Mouse (Mus musculus) erythroblast, embryonic 14.5 days (primary cell): ENCODE measurements around the gene Cfb.

Experiments
- GATA1 ChIP-seq: IDR thresholded peaks from 2 replicates; pipeline ENCODE4 v1.6.1; 2012; ENCODE audit warnings: low read length, inconsistent platforms, mixed read lengths
- TAL1 ChIP-seq: IDR thresholded peaks from 3 replicates; pipeline ENCODE4 v1.6.1; 2012; ENCODE audit warnings: low read length, inconsistent platforms, mixed read lengths

GRCm38 (mm10) chr17:34881166-34881565 is 18.8 kb upstream of the Cfb start:
- TF ChIP-seq GATA1 = no peak
- no peak for TF ChIP-seq TAL1
